Mouse (Mus musculus) left cerebral cortex, postnatal 14 days (tissue): Measurements from ENCODE around the gene Unc50. TPM values are rescaled to one million over a fixed set of nuclear protein-coding genes. Genes with fewer than 3 reads are reported as not detected.

Experiments used
- DNase-seq, 2 experiments: peaks; one replicate each; pipeline ENCODE4 v3.0.0; 2021 to 2022; ENCODE audit warnings: low spot score in 2 of 2, mixed read lengths in 1 of 2
- intact Hi-C: fragments of 180-260 bp; cut with DNase I; formaldehyde crosslinking; loops from one replicate; pipeline ENCODE4 v1.15.1; 2025
- long read RNA-seq, 2 experiments: library from polyadenylated mRNA; stranded (forward); transcript quantifications; one replicate each; pipeline ENCODE4 v2.0.0; 2021
- total RNA-seq, 2 experiments: library from RNA; stranded (reverse); gene quantifications; 2 replicates each; pipeline ENCODE4 v1.2.3; 2021

The Unc50 gene
- total RNA-seq = 10 to 100 TPM; 60.1 to 61.2 TPM
- long read RNA-seq, experiment 1, transcript Unc50-202 (6 exons, 1,094 nt) = minor isoform, 13 of 84 reads
- long read RNA-seq, experiment 1, transcript Unc50-201 (6 exons, 1,414 nt) = major isoform, 53 of 84 reads
- long read RNA-seq, experiment 1, partial matches to known transcripts = 9 of 84 reads
- long read RNA-seq, experiment 1, other reads (novel, unspliced or antisense) = 6 of 84 reads
- long read RNA-seq, experiment 2, transcript Unc50-201 (6 exons, 1,414 nt) = major isoform, 26 of 61 reads
- long read RNA-seq, experiment 2, transcript Unc50-202 (6 exons, 1,094 nt) = minor isoform, 21 of 61 reads
- long read RNA-seq, experiment 2, partial matches to known transcripts = 7 of 61 reads
- long read RNA-seq, experiment 2, other reads (novel, unspliced or antisense) = 7 of 61 reads

DNA sequence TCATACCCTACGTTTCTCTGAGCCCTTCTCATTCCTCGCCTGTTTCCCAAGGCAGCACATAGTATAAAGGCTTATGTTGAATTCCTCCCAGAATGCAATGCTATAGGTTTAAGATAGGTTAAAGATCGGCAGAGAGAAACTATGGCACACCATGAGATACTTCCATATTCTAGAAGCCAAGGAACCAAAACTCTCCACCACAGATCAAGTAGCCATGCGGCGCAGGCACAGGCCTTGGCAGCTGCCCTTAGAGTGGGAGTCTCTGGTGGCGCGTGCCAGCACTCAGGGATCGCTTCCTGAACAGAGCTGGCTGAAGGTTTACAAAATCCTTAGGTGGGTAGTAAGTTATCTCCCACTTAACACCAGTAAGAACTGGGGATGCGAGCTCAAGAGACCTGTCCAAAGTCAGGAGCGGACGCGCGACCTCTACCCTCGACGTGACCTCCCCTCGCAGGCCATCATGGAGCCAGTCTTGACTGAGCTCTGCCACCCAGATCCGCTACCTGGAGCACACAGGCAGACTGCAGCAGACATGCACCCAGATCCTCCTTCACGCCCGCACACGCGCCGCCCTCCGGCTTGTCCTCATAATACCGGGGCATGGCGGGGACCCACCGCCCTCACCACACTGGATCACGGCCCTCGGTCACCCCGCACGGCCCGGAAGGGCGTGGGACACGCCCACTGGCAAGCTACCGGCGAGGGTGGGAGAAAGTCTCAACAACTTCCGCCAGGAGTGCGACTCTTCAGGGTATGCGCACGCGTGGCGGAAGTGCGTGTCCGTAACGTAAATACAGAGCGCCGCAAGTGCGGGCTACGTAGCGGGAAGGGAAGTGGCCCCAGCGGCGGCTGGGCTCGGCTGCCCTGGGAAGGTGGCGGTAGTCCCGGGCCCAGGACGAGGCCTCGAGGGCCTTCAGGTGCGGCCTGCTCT is at the start of gene Unc50, which contains the start of gene Coa5:
Gene Unc50 (plus strand): TSS at position 774 of the 931 bp plus-strand sequence.
Gene Coa5 (minus strand): TSS at position 738 of the 931 bp plus-strand sequence.
- intact Hi-C loops = no loop called here
- DNase-seq = peak; percentile 94

DNA sequence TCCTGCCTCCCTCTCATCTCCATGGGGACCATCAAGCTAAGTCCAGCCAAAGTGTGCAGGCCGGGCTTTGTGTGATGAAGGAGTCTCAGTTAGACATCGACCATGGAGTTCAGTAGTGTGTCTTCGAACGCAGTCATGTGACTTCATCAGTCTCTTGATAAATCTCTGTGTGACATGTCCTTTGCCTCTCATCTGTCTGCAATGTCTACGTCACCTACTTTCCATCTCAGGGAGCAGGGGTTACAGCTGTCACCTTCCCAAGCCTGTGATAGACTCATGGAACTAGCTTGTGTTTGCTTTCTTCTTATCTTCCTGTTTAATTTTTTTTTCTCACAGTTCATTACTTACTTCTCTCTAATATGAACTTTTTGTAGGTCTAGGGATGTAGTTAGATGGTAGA is 49.0 kb upstream of the Unc50 start:
- intact Hi-C loops = no loop called here
- DNase-seq = no peak

DNA sequence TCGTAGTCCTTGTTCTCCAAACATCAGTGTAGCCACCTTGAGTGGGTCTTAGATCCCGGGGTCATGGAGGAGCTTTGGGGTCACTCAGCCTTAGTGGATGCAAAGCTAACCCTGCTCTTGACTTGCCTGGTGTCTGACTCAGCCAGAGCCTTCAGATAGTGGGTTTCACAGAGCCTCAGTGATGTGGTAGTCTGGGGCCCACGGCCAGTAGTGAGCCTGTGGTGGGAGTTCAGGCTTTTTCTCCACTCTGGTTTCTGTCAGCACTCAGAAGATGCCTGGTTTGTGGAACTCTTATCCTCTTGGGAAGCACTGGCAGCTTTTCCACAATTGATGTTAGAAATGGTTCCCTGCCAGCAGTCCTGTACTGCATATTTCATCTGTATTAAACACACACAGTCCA is 45.6 kb upstream of the Unc50 start:
- DNase-seq = no peak
- intact Hi-C loops = no loop called here

DNA sequence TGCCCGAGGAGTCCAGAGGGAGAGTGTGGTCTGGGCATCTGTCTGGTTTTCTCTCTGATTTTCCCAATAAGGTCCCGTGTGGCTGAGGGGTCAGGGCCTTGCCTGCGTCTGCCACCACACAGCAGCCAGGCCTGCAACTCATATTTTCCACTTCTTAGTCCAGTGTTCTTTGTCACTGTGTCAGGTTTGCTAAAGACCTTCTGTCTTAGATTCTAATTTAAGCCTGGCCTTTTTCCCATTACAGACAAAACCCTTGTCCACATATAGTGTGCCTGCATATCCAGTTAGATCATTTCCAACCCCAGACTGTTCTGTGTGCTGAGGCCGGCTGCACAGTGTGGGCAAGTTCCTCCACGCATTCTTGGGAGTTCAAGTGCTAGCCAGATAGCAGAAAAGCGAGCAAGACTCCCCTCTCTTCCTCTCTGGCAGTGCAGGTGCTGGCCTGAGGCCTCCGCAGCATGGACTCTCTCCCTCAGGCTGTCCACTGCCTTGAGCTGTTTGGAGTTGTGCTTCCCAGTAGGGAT is 43.4 kb upstream of the Unc50 start:
- DNase-seq = peak in 1 of 2 experiments; percentile 22
- intact Hi-C loops = no loop called here

DNA sequence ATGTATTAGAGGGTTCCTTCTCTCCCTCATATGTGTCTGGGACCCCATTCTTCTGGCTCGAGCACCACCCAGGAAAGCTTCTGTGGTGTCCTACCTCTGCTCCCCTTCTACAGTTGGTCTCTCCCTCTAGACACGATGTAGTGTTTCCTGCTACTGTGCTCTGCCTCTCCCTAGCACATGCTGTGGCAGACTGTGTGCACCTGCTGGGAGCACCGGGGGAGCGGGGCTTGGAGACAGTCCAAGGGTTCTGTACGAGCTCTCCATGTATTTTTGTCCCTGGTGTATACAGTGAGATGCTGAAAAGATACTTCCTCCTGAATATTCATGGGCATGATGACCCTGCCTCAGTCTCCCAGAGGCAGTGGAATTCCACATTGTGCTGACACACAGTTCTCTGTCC is 36.8 kb upstream of the Unc50 start:
- intact Hi-C loops = no loop called here

DNA sequence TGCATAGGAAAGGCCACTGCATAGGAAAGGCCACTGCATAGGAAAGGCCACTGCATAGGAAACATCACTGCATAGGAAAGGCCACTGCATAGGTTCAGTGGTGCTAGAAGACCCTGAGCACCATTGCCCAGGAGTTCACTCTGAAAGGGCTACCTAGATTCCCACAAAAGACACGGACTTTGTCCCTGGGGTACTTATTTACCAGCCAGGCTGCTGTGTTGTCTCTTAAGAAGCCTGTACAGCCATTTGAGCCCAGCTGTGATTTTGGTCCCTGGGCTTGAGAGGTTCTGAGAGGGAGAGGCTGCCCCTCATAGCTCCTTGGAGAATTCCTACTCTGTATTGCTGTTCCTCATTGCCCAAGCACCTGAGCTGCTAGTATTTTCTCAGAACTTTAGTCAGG is 33.5 kb upstream of the Unc50 start:
- intact Hi-C loops = no loop called here
- DNase-seq = no peak

More for the DNA sequence above, 36.8 kb upstream of the Unc50 start:
- peak; percentile 62 to 83 for DNase-seq

DNA sequence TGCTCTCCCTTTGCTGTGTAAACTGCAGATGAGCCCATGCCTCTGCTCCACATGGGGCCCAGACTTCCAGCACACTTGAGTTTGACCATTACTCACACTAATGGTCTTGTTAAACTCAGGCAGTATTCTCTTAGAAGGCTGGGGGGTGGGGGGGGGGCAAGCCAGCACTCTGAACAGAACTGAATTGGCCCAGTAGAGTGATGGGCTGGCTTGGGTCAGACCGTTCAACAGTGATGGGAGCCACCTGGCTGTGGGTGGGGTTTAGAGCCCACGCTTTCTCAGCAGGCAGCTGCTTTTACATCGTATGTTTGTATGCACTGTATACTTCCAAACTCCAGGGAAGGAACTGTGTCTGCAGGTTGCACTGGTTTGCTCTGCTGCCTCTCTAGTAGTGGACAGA is 31.0 kb upstream of the Unc50 start:
- intact Hi-C loops = no loop called here
- DNase-seq = no peak

DNA sequence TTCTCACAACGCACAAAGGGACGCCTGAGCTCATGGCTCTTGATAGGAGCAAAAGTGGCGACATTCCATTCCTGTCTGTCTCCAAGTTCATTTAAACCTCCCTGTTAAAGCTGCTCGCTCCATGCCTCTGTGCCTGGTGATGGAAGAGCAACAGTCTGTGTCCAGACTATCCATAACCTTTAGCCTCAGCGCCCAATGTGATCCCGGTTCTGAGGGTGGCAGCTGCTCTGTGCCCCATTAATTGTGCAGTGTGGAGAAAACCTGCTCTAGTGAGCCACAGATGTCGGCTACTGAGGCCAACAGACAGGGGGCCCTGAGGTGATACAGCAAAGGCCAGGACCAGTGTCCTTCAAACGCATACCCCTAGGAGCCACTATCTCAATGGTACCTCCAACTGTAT is 30.2 kb upstream of the Unc50 start:
- no peak for DNase-seq
- intact Hi-C loops = loop anchor here (2.0 kb wide), 1 partner anchor 127 kb away; no protein-coding TSS in a partner anchor

DNA sequence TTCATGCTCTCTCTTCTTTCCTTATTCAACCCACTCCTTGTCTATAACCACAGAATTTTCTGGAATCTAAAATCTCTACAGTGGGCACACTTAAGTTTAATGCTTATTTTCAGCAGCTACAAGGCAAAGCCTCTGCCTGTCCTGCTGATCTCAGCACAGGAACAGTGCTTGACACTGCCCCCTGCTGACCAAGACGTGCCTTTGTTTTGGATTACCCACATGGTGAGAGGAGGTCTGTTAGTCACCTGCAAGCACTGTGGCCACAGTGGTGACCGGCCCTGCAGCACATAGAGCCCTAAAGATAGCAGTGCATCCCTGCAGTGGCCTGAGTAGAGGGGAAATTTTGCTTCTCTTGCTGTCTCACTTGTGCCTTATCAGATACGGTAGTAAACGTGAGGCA is 28.3 kb upstream of the Unc50 start:
- peak; percentile 62 to 64 for DNase-seq
- intact Hi-C loops = loop anchor here (2.0 kb wide), 1 partner anchor 129 kb away; no protein-coding TSS in a partner anchor

DNA sequence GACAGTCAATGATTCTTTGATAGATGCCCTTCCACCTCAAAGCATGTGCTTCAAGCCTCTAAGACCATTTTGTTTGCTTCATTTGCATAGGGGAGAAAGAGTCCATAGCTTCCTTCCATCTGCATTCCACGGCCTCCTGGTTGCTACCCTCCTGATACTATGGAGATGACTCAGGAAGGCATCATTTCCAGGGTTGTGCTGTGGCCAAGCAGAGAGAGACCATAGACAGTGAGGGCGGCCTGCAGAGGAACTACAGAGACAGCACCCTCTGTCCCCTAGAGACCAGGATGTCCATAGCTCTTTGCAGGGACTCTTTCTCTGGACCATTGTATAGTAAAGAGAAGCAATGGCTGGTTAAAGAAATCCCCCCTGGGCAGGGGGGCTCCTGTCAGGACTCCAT is 24.8 kb upstream of the Unc50 start:
- DNase-seq = no peak
- intact Hi-C loops = no loop called here

DNA sequence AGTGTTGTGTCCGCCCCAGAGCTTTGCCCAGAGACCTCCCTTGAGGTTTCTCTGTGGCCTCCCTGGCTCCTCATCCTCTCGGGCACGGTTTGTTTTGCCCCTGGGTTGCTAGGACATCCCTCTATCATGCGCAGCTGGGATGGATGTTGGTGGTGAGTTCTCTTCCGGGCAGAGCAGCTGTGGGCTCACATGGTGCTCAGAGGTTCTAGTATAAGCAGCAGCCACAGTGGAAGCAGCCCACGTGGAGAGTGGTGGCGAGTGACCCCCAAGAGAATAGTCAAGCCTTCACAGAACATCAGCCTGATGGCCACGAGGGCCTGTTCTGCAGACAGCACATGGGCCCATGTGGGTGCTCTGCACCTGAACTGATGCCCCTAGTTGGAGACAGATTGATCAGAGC is 22.7 kb upstream of the Unc50 start:
- intact Hi-C loops = no loop called here
- no peak for DNase-seq

DNA sequence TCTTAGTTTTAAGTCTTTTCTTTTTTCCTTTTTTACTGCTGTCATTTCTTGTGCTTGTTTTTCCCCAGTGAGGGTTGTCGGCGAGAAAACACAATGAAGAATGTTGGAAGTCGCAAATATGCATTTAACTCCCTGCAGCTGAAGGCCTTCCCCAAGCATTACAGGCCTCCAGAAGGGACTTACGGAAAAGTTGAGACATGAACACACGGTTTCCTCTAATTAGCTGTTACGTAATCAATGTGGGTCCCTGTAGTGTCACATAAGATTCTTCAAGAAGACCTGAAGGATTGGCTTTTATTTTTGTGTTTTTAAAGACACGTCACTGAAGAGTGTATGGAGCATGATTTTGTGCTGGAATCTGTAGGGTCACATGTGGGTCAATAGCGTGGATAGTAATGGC is 21.9 kb upstream of the Unc50 start:
- intact Hi-C loops = no loop called here
- no peak for DNase-seq

DNA sequence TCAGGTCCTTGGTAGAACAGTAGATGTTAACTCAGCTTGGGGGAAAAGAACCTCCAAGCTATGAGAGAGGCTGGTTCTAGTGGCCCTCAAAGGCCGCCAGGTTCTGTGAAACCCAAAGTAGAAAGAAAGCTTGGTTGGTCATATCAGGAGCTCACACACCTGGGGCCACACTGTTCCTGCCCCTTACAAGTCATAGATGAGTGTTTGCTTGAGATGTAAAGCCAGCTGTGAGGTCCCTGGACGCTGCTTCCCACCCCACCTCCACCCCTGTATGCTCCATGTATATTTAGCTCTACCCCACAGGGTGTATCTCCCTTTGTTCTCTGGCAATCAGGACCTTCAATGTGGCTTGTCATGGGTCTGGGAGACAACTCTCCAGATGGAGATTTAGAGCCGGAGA is 21.3 kb upstream of the Unc50 start:
- DNase-seq = no peak
- intact Hi-C loops = no loop called here

DNA sequence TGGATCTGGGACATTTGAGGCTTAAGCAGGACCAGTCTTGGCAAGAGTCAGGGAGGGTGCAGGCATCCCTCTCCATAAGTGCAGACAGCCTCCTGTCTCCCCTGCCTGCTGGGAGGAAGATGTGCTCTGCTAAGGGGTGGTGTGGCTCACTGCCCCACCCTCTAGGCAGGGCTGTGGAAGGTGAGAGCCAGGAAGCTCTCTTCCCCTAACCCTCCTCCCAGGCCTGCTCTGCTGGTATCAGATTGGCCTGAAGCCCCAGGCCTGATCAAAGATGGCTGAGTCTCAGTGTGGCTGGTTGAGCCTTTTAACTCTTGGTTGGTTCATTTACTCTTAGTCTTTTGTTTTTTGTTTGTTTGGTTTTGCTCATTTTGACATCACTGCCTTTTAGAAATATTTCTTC is 20.3 kb upstream of the Unc50 start:
- intact Hi-C loops = no loop called here
- DNase-seq = no peak

DNA sequence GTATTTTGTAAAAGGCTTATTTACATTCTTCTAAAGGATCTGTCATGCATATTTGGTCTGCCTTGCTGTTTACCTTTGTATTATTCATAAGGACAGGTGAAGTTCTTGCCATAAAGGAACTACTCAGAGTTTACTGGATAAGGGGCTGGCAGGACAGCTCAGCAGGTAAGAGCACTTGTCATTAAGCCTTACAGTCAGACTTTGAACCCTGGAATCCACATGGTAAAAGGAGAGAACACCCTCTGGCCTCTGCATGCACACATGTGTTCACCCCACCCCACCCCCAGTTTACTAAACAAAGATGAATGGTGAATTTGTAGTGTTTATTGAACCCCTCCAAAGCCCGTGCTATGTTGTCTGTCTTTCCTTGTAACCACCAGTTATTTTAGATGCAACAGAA is 14.5 kb upstream of the Unc50 start:
- intact Hi-C loops = no loop called here
- DNase-seq = no peak

DNA sequence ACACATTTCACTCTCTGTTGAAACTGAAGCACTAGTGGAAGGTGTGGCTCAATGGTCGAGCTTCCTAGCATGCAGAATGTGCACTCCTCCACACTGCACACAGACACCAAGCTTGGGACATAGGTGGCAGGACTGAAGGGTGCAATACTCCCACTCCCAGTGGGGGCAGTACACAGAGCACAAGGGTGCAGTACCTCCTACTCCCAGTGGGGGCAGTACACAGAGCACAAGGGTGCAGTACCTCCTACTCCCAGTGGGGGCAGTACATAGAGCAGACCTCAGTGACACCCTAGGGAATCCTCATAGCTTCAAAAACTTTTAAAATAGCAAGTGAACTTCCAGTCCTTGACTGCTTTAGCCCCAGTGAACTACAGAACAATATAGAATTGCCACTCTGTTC is 10.5 kb upstream of the Unc50 start:
- intact Hi-C loops = no loop called here
- peak; percentile 49 to 88 for DNase-seq

DNA sequence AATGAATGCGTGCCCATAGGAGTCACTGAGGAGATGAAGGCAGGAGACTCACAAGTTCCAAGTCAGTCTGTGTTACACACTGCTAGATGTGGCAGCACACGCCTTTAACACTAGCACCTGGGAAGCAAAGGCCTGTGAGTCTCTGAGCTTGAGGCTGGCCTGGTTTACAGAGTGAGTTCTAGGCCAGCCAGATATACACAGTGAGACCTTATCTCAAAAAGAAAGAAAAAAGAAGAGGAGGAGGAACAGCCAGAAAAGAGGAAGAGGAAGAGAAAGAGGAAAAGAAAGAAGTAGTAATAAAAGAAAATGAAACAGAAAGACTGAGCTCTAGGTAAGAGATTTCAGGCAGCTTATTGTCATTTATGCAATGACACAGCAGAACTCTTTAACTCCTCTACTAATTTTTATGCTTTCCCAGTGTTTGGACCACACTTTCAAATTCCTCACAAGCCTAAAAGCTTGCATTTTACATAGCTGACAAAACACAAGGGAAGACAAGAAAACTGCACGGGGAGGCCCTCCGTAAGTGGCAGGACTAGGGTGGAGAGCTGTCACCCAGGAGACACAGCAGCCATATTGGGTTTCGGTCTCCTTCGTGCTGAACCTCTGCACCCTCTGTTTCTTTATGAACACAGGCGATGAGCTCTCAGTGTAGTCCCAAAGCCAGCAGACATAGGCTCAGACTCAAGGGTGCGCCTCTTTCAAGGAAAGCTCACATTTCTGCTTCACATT is 2.6 kb upstream of the Unc50 start:
- no peak for DNase-seq
- intact Hi-C loops = no loop called here

DNA sequence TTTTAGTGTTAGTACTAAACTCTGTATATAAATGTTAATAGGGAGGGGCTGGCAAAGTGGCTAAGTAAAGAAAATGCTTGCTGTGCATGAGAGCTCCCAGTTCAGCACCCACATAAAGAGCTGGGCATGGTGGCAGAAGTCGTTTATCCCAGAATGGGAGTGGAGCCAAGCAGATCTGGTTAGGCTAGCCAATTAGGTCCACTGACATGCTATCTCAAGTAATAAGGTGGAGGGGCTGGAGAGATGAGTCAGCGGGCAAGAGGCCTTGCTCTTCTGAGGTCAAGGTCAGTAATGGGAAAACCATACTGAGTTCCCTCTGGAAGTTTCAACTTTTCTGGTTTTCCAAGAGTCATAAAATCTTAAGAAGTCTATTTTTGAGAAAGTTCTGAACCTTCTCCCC is 1.0 kb upstream of the Unc50 start:
- DNase-seq = no peak
- intact Hi-C loops = no loop called here

DNA sequence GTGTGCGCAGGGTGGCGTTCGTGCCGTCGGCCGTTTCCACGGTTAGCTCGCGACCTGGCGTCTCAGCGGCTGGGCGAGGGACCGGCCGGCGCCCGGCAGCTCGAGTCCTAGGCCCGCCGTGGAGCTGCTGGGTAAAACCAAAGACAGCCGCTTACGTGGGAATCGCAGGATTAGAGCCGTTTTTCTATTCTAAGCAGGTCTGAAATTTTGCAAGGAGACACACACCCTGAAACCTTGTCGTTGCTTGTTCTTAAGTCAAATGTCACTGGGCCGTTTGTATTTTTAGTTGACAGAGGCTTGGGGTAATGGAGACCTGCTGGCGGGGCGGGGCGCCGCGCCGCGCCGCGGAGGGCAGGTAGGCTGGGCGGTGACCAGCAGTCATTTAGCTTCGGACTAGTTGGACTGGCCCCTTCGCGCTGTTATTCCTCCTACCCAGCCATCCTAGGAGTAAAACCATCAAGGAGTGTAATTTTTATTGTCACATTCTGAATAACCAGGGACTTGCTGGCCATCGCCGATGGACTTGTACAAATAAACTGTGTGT is 430 bp downstream of the Unc50 start:
- no peak for DNase-seq

More for the DNA sequence above, 430 bp downstream of the Unc50 start:
- intact Hi-C loops = no loop called here
